Comparison of ENCODE assay signal across 7 mouse cellular contexts in genomic region chr3:136670110-136670359, GRCm38 (mm10). TPM values are rescaled to one million over a fixed set of nuclear protein-coding genes. Genes with fewer than 3 reads are reported as not detected.
A peak's percentile ranks its signal among the peaks of the same experiment; 100 is the strongest.
DNase-seq lines count a peak whose midpoint lies in the region; ATAC-seq and TF ChIP-seq lines count a peak whose summit lies in the region.

Gene Ppp3ca (plus strand): TSS chr3:136670124.

- no peak for DNase-seq in MEL (ENCODE audit: low read depth, low spot score)
- no peak for DNase-seq in right cerebral cortex, postnatal 10 days (ENCODE audit: low spot score in 2 of 2)
- DNase-seq in cerebellum, adult 9-11 months, result no peak

- peak within 1 kb of the TSS; percentile 83 for H3K9ac ChIP-seq in MEL (ENCODE audit: control insufficient read depth, low read depth, low read length, poor library complexity, severe bottlenecking)
- H3K9ac ChIP-seq in forebrain, embryonic 15.5 days (replicated peaks), result peak within 1 kb of the TSS; percentile 91
- H3K9ac ChIP-seq in hindbrain, embryonic 13.5 days, result peak within 1 kb of the TSS; percentile 95
- peak within 1 kb of the TSS; percentile 89 for H3K9ac ChIP-seq in liver, embryonic 16.5 days (ENCODE audit: low read depth, low read length)

- TF ChIP-seq CTCF in E14TG2a.4 (conservative IDR thresholded peaks at IDR 0.05; ENCODE audit: low read length) (no peak), MEL (IDR thresholded peaks at IDR 0.05 in 2 of 3, conservative IDR thresholded peaks at IDR 0.05 in 1 of 3; ENCODE audit: control insufficient read depth in 1 of 3, insufficient read depth in 1 of 3, low read depth in 2 of 3, low read length in 3 of 3, poor library complexity in 1 of 3, severe bottlenecking in 1 of 3) (no peak)

- WGBS in forebrain, embryonic 15.5 days, result 1% methylated on average over 35 of the region's 43 CpGs
- WGBS in hindbrain, embryonic 13.5 days, result under 1% methylated on average over 24 of the region's 43 CpGs
- WGBS in liver, embryonic 16.5 days (ENCODE audit: insufficient replicate concordance), result under 1% methylated on average over 42 of the region's 43 CpGs

- H3K27me3 ChIP-seq in E14TG2a.4 (ENCODE audit: insufficient read depth, low read length) (peaks cover 7% of the 10 kb centered on the region), MEL (ENCODE audit: control insufficient read depth in 1 of 2, insufficient read depth in 2 of 2, low read length in 2 of 2) (no peaks in the 10 kb centered on the region)
- no peaks in the 10 kb centered on the region for H3K27me3 ChIP-seq in forebrain, embryonic 15.5 days
- no peaks in the 10 kb centered on the region for H3K27me3 ChIP-seq in hindbrain, embryonic 13.5 days
- no peaks in the 10 kb centered on the region; the same call in 1 of the 2 replicates for H3K27me3 ChIP-seq in liver, embryonic 16.5 days (ENCODE audit: control insufficient read depth, insufficient read depth, low read depth, low read length)

- no peaks in the 10 kb centered on the region for H3K9me3 ChIP-seq in E14TG2a.4 (ENCODE audit: low read length)
- H3K9me3 ChIP-seq in MEL (replicated peaks; ENCODE audit: insufficient read depth, low read length), result no peaks in the 10 kb centered on the region
- H3K9me3 ChIP-seq in forebrain, embryonic 15.5 days, result no peaks in the 10 kb centered on the region
- H3K9me3 ChIP-seq in hindbrain, embryonic 13.5 days, result no peaks in the 10 kb centered on the region
- no peaks in the 10 kb centered on the region for H3K9me3 ChIP-seq in liver, embryonic 16.5 days (replicated peaks; ENCODE audit: control insufficient read depth, low read length)

- H3K4me3 ChIP-seq in E14TG2a.4 (replicated peaks; ENCODE audit: low read length) (peak within 1 kb of the TSS; percentile 92), MEL (ENCODE audit: control insufficient read depth in 1 of 2, insufficient read depth in 1 of 2, low read depth in 2 of 2, low read length in 2 of 2) (peak within 1 kb of the TSS; percentile 98 to 100)
- H3K4me3 ChIP-seq in forebrain, embryonic 15.5 days, result peak within 1 kb of the TSS; percentile 98
- peak within 1 kb of the TSS; percentile 91 for H3K4me3 ChIP-seq in hindbrain, embryonic 13.5 days
- peak within 1 kb of the TSS; percentile 87 for H3K4me3 ChIP-seq in liver, embryonic 16.5 days (ENCODE audit: low read depth, low read length)

- H3K4me2 ChIP-seq in forebrain, embryonic 15.5 days (replicated peaks), result peak within 1 kb of the TSS; percentile 66
- peak within 1 kb of the TSS; percentile 68 for H3K4me2 ChIP-seq in hindbrain, embryonic 13.5 days
- peak within 1 kb of the TSS; percentile 92 for H3K4me2 ChIP-seq in liver, embryonic 16.5 days (ENCODE audit: low read depth, low read length)

- peak within 1 kb of the TSS; percentile 84 for H3K27ac ChIP-seq in MEL (ENCODE audit: control insufficient read depth, low read depth, low read length)
- H3K27ac ChIP-seq in forebrain, embryonic 15.5 days (replicated peaks), result peak within 1 kb of the TSS; percentile 97
- H3K27ac ChIP-seq in hindbrain, embryonic 13.5 days, result peak within 1 kb of the TSS; percentile 97
- H3K27ac ChIP-seq in liver, embryonic 16.5 days (ENCODE audit: low read length), result peak within 1 kb of the TSS; percentile 85

- peak; percentile 41 to 54; a peak in 1 of 4 replicates for TF ChIP-seq POLR2A in MEL (IDR thresholded peaks at IDR 0.05; ENCODE audit: control insufficient read depth in 1 of 2, insufficient read depth in 1 of 2, low read depth in 1 of 2, low read length in 2 of 2, poor library complexity in 1 of 2)

- H3K36me3 ChIP-seq in E14TG2a.4 (ENCODE audit: insufficient read depth, low read length), result no peaks in the 10 kb centered on the region
- peaks cover 0 to 15% of the 10 kb centered on the region in 2 experiments; a peak in 2 of 4 replicates for H3K36me3 ChIP-seq in MEL (ENCODE audit: control insufficient read depth in 1 of 2, insufficient read depth in 2 of 2, low read length in 2 of 2)
- no peaks in the 10 kb centered on the region for H3K36me3 ChIP-seq in forebrain, embryonic 15.5 days
- H3K36me3 ChIP-seq in hindbrain, embryonic 13.5 days, result no peaks in the 10 kb centered on the region
- no peaks in the 10 kb centered on the region for H3K36me3 ChIP-seq in liver, embryonic 16.5 days (ENCODE audit: control insufficient read depth, insufficient read depth)

- TF ChIP-seq RAD21 in MEL (IDR thresholded peaks at IDR 0.05; ENCODE audit: low read depth, low read length), result no peak

- no peak for TF ChIP-seq EP300 in MEL (IDR thresholded peaks at IDR 0.05; ENCODE audit: low read depth in 1 of 2, low read length in 2 of 2)

- peak; percentile 56; the same call in 1 of the 2 replicates for ATAC-seq in forebrain, embryonic 15.5 days (replicated peaks)
- no peak for ATAC-seq in hindbrain, embryonic 13.5 days (ENCODE audit: low FRiP score)
- no peak for ATAC-seq in liver, embryonic 16.5 days (ENCODE audit: low read depth)

- H3K79me2 ChIP-seq in MEL (ENCODE audit: control insufficient read depth, insufficient read depth, low read length, poor library complexity), result peaks cover 29% of the 10 kb centered on the region

- H3K4me1 ChIP-seq in E14TG2a.4 (replicated peaks; ENCODE audit: low read depth, low read length) (peaks cover 20% of the 10 kb centered on the region), MEL (ENCODE audit: control insufficient read depth in 1 of 2, insufficient read depth in 2 of 2, low read length in 2 of 2) (peaks cover 5 to 6% of the 10 kb centered on the region in 2 experiments; a peak in 3 of 4 replicates)
- H3K4me1 ChIP-seq in forebrain, embryonic 15.5 days, result peaks cover 34% of the 10 kb centered on the region
- H3K4me1 ChIP-seq in hindbrain, embryonic 13.5 days (replicated peaks), result peaks cover 32% of the 10 kb centered on the region
- H3K4me1 ChIP-seq in liver, embryonic 16.5 days (ENCODE audit: control insufficient read depth, low read depth, low read length), result peaks cover 7% of the 10 kb centered on the region; the same call in 1 of the 2 replicates

TF ChIP-seq in MEL, 35 proteins besides CTCF, POLR2A, EP300 and RAD21:
- peak; percentile 51; the same call in 1 of the 2 replicates for TF ChIP-seq NELFE (IDR thresholded peaks at IDR 0.05; ENCODE audit: low read depth, low read length)
- TF ChIP-seq E2F4 (IDR thresholded peaks at IDR 0.05; ENCODE audit: borderline replicate concordance, low read depth, low read length), result no peak
- TF ChIP-seq ZMIZ1 (IDR thresholded peaks at IDR 0.05; ENCODE audit: low read depth, low read length), result peak; percentile 80; the same call in 1 of the 2 replicates
- no peak for TF ChIP-seq NRF1 (IDR thresholded peaks at IDR 0.05; ENCODE audit: insufficient read depth, low read depth, low read length, poor library complexity, severe bottlenecking)

RNA-seq across cellular contexts. Expression of gene Ppp3ca, which starts in this region (rescaled TPM):
- total RNA-seq in MEL (2012; rRNA removed), result 17.4 and 17.9 TPM in 2 replicates
- 10 to 100 TPM; 32.0 to 40.6 TPM for polyA plus RNA-seq in MEL (2012; ENCODE audit: insufficient read depth in 1 of 2, insufficient read length in 2 of 2, low read depth in 1 of 2, low replicate concordance in 2 of 2, missing spikeins in 1 of 2)
- polyA plus RNA-seq in forebrain, embryonic 15.5 days (2015; fragmentation: Nextera tagmentation; extraction: Ambion mirVana), result 141 and 153 TPM in 2 replicates
- polyA plus RNA-seq in hindbrain, embryonic 13.5 days (2015; fragmentation: Nextera tagmentation; extraction: Ambion mirVana), result 131 and 134 TPM in 2 replicates
- 8.5 and 10.2 TPM in 2 replicates for polyA plus RNA-seq in liver, embryonic 16.5 days (2015; fragmentation: Nextera tagmentation; extraction: Ambion mirVana)
